Mouse (Mus musculus) small intestine, adult 2 months (tissue): ENCODE measurements around the gene Hrg.

Experiments used
- CTCF ChIP-seq: fragments of 200-500 bp; IDR thresholded peaks from 2 replicates; pipeline ENCODE4 v1.5.1; 2012; ENCODE audit warnings: low read depth, mild to moderate bottlenecking, control low read depth, inconsistent platforms, low read length, moderate library complexity, mixed read lengths; ENCODE audit not compliant: insufficient replicate concordance, insufficient read length; ENCODE audit errors: extremely low read depth
- POLR2A ChIP-seq: fragments of 200-500 bp; IDR thresholded peaks from 2 replicates; pipeline ENCODE4 v1.6.1; 2012; ENCODE audit warnings: low read depth, mild to moderate bottlenecking, control low read depth, inconsistent platforms, low read length, moderate library complexity

DNA sequence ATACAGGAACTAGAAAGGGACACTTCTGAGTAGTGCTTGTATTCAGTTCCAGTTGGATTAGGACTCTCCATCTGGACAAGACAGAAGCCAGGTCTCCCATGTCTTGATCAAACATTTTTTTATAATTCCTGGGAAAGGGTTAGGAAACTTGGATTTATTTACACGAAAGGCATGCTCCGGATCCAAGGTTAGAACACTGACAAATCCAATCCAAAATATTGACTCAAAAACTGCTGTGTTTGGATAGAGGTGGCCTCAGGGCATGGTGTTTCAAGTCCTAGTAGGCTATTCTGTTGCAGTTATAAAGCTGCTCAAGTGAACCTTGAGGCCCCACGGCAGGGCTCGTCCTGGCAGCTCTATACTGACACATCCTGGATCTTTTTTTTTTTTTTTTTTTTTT is 28.4 kb upstream of the Hrg start:
- TF ChIP-seq POLR2A (no peak), CTCF (no peak)
